Mouse (Mus musculus) right cerebral cortex, postnatal 4 days (tissue): ENCODE data around the gene Xrcc1.

Experiments used
- DNase-seq: peaks from one replicate; pipeline ENCODE4 v3.0.0-alpha.2; 2022

Gene Xrcc1

GRCm38 (mm10) chr7:24529580-24529979, 16.5 kb upstream of the Xrcc1 start:
- DNase-seq, result no peak

- peak; percentile 99 for DNase-seq
Measured at GRCm38 (mm10) chr7:24530062-24530931, 15.8 kb upstream of the Xrcc1 start, which contains the start of gene Irgq. Irgq (plus strand) TSS chr7:24530689.

GRCm38 (mm10) chr7:24531211-24531971, 14.7 kb upstream of the Xrcc1 start:
- peak; percentile 77 for DNase-seq

GRCm38 (mm10) chr7:24533031-24533571, 13.0 kb upstream of the Xrcc1 start:
- DNase-seq, result no peak

GRCm38 (mm10) chr7:24533806-24534205, 12.3 kb upstream of the Xrcc1 start:
- DNase-seq, result no peak

- peak; percentile 29 for DNase-seq
Measured at GRCm38 (mm10) chr7:24534301-24534700, 11.8 kb upstream of the Xrcc1 start.

- no peak for DNase-seq
Measured at GRCm38 (mm10) chr7:24537081-24537480, 9.0 kb upstream of the Xrcc1 start.

GRCm38 (mm10) chr7:24537591-24537990, 8.5 kb upstream of the Xrcc1 start:
- DNase-seq, result no peak

GRCm38 (mm10) chr7:24538154-24538553, 7.9 kb upstream of the Xrcc1 start:
- DNase-seq, result peak; percentile 36

- no peak for DNase-seq
Measured at GRCm38 (mm10) chr7:24538701-24539100, 7.4 kb upstream of the Xrcc1 start.

- DNase-seq, result no peak
Measured at GRCm38 (mm10) chr7:24539686-24540085, 6.4 kb upstream of the Xrcc1 start.

GRCm38 (mm10) chr7:24544506-24544905, 1.6 kb upstream of the Xrcc1 start:
- DNase-seq, result no peak

- DNase-seq, result peak; percentile 99
Measured at GRCm38 (mm10) chr7:24546634-24547389, 723 bp downstream of the Xrcc1 start.

- DNase-seq, result no peak
Measured at GRCm38 (mm10) chr7:24547534-24548036, 1.5 kb downstream of the Xrcc1 start.

GRCm38 (mm10) chr7:24551985-24552759, 6.1 kb downstream of the Xrcc1 start:
- no peak for DNase-seq

GRCm38 (mm10) chr7:24555786-24556185, 9.7 kb downstream of the Xrcc1 start:
- no peak for DNase-seq

- no peak for DNase-seq
Measured at GRCm38 (mm10) chr7:24561450-24561849, 15.4 kb downstream of the Xrcc1 start.

- DNase-seq, result no peak
Measured at GRCm38 (mm10) chr7:24563191-24563836, 17.2 kb downstream of the Xrcc1 start.

- no peak for DNase-seq
Measured at GRCm38 (mm10) chr7:24563837-24564206, 17.7 kb downstream of the Xrcc1 start.

GRCm38 (mm10) chr7:24564607-24565265, 18.6 kb downstream of the Xrcc1 start:
- DNase-seq, result peak; percentile 71

- DNase-seq, result no peak
Measured at GRCm38 (mm10) chr7:24565627-24566026, 19.5 kb downstream of the Xrcc1 start.
